Mouse (Mus musculus) small intestine, adult 2 months (tissue): Measurements from ENCODE around the gene Slc12a6. TPM values are rescaled to one million over a fixed set of nuclear protein-coding genes. Genes with fewer than 3 reads are reported as not detected.

Source experiments
- H3K27ac ChIP-seq: fragments of 200-500 bp; 2 replicates; pipeline ENCODE4 v1.5.1; 2012; ENCODE audit warnings: low read depth, low read length, control low read depth, inconsistent platforms; ENCODE audit not compliant: insufficient read depth
- H3K27me3 ChIP-seq: fragments of 200-500 bp; 2 replicates; pipeline ENCODE4 v1.6.1; 2012; ENCODE audit warnings: mild to moderate bottlenecking, moderate library complexity, low read length, inconsistent platforms; ENCODE audit not compliant: control insufficient read depth, insufficient read depth
- H3K36me3 ChIP-seq: fragments of 200-500 bp; 2 replicates; pipeline ENCODE4 v1.6.1; 2012; ENCODE audit warnings: mild to moderate bottlenecking, low read length, control low read depth, inconsistent platforms; ENCODE audit not compliant: control insufficient read depth, insufficient read depth
- H3K4me1 ChIP-seq: fragments of 200-500 bp; 2 replicates; pipeline ENCODE4 v1.6.1; 2012; ENCODE audit warnings: low read length, inconsistent platforms, mixed read lengths; ENCODE audit not compliant: control insufficient read depth, insufficient read depth, insufficient read length
- H3K4me3 ChIP-seq: fragments of 200-500 bp; 2 replicates; pipeline ENCODE4 v1.5.1; 2012; ENCODE audit warnings: low read depth, mild to moderate bottlenecking, control low read depth, inconsistent platforms, low read length, moderate library complexity
- CTCF ChIP-seq: fragments of 200-500 bp; IDR thresholded peaks from 2 replicates; pipeline ENCODE4 v1.5.1; 2012; ENCODE audit warnings: low read depth, mild to moderate bottlenecking, control low read depth, inconsistent platforms, low read length, moderate library complexity, mixed read lengths; ENCODE audit not compliant: insufficient replicate concordance, insufficient read length; ENCODE audit errors: extremely low read depth
- POLR2A ChIP-seq: fragments of 200-500 bp; IDR thresholded peaks from 2 replicates; pipeline ENCODE4 v1.6.1; 2012; ENCODE audit warnings: low read depth, mild to moderate bottlenecking, control low read depth, inconsistent platforms, low read length, moderate library complexity
- WGBS: fragments of 180-500 bp; shearing (Covaris S2); methylation state at CpG from one replicate; pipeline ENCODE4 v1.1.7; 2018; 5-methylcytosine and 5-hydroxymethylcytosine counted together
- polyA plus RNA-seq: library from polyadenylated mRNA; depleted of rRNA; stranded (reverse); fragments of >200 nt; gene quantifications from 2 replicates; pipeline ENCODE4 v1.2.3, GENCODE M21; 2012; rRNA removed

Gene Slc12a6
- 7.6 and 17.6 TPM in 2 replicates for polyA plus RNA-seq

DNA sequence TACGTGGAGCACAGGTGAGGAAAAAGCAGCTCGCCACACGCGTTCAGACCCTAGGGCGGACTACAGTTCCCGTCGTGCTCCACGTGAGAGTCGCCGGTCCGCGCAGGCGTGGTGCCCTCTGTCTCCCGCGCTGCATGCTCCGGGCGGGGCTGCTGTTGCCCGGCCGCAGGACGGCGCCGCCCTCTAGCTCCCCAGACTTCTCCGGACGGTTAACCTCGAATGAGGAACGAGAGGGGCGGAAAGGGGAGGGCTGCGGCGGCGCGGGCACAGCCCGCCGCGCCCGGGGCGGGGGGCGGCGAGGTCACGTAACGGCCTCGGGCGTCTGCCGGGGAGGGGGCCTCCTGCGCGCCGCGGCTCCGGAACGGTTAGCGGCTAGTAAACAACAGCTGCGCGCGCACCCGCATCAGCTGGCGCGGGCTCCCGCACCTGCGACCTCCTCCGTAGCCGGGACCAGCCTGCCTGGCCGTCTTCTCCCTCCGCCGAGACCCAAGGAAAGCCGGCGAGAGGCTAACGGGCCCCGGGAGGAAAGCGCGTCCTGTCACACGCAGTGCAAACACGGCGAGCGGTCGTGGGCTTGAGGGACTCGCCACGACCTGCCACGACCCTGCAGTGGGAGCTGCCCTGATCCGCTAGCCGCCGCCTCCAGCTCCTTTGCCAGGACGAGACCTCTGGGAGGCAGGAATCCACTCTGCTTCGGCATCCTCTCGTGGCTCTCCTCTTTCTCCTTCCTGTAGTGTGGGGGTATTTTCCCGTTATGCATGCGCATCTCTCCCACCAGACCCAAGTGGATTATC, at the start of gene Slc12a6:
Gene Slc12a6 (plus strand): TSS at position 378 of the 794 bp plus-strand sequence.
- Histone ChIP-seq H3K4me1 (peaks cover 4% of the 10 kb centered on the region; the same call in 1 of the 2 replicates), H3K27me3 (no peaks in the 10 kb centered on the region), H3K27ac (peak within 1 kb of the TSS; percentile 80), H3K4me3 (peak within 1 kb of the TSS; percentile 97), H3K36me3 (no peaks in the 10 kb centered on the region)
- under 1% methylated on average over 85 of the region's 85 CpGs for WGBS
- TF ChIP-seq CTCF (no peak), POLR2A (peak; percentile 22; the same call in 1 of the 2 replicates)

DNA sequence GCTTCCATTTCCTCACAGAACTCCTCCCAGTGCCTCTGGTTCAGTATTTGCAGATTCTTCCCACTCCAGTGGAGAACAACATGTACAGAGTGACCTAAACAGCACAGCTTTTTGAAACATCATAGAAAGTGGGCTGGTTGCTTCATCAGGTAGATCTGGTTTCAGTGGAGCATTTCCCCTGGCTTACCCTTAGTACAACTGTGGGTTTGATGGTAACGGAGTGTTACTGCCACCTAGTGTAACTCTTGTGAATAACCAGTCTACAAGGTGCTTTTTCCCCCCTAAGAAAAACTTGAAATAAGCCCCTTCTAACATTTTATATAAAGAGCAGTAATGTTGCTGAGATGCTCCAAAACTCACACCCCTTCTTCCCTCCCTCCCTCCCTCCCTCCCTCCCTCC, 49.6 kb upstream of the Slc12a6 start:
- Histone ChIP-seq H3K4me1 (no peaks in the 10 kb centered on the region), H3K4me3 (no peak overlapping the region), H3K27me3 (no peaks in the 10 kb centered on the region), H3K27ac (no peak overlapping the region), H3K36me3 (no peaks in the 10 kb centered on the region)
- 15% methylated on average over 1 of the region's 1 CpGs for WGBS
- TF ChIP-seq POLR2A (no peak), CTCF (no peak)

DNA sequence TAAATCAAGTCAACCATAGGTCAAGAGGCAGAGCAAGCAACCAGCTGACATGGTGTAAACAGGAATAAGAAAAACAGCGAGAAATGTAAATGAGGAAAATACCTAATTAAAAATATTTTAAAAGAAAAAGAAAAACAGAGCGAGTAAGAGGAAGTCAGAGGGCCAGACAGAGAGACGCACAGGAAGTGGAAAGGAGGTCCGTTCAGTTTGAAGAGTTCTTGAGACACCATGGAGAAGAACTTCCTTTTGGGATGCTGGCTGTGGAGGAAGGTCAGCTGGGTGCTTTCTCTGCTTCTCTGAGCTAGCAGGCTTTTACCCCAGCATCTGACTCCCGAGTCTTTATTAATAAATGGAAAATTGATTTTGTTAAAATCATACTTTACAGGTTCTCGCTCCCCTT, 48.0 kb upstream of the Slc12a6 start:
- Histone ChIP-seq H3K4me3 (no peak overlapping the region), H3K36me3 (no peaks in the 10 kb centered on the region), H3K27ac (no peak overlapping the region), H3K27me3 (no peaks in the 10 kb centered on the region), H3K4me1 (no peaks in the 10 kb centered on the region)
- TF ChIP-seq POLR2A (no peak), CTCF (no peak)
- 71% methylated on average over 6 of the region's 6 CpGs for WGBS

- H3K27ac ChIP-seq, result no peak overlapping the region
- TF ChIP-seq CTCF, result no peak
- TF ChIP-seq POLR2A, result no peak
- 51% methylated on average over 5 of the region's 5 CpGs for WGBS
- H3K36me3 ChIP-seq, result no peaks in the 10 kb centered on the region
- H3K27me3 ChIP-seq, result no peaks in the 10 kb centered on the region
- no peak overlapping the region for H3K4me3 ChIP-seq
- H3K4me1 ChIP-seq, result no peaks in the 10 kb centered on the region
These were observed 44.7 kb upstream of the Slc12a6 start for GRCm38 (mm10) chr2:112220880-112221279.

GRCm38 (mm10) chr2:112222607-112223006, 43.0 kb upstream of the Slc12a6 start:
- WGBS, result 72% methylated on average over 5 of the region's 5 CpGs
- TF ChIP-seq CTCF (no peak), POLR2A (no peak)
- Histone ChIP-seq H3K4me1 (no peaks in the 10 kb centered on the region), H3K27ac (no peak overlapping the region), H3K4me3 (no peak overlapping the region), H3K27me3 (no peaks in the 10 kb centered on the region), H3K36me3 (no peaks in the 10 kb centered on the region)

GRCm38 (mm10) chr2:112224356-112224755, 41.3 kb upstream of the Slc12a6 start:
- 64% methylated on average over 4 of the region's 4 CpGs for WGBS
- no peaks in the 10 kb centered on the region for H3K27me3 ChIP-seq
- no peak overlapping the region for H3K4me3 ChIP-seq
- no peak overlapping the region for H3K27ac ChIP-seq
- H3K4me1 ChIP-seq, result no peaks in the 10 kb centered on the region
- TF ChIP-seq CTCF (no peak), POLR2A (no peak)
- no peaks in the 10 kb centered on the region for H3K36me3 ChIP-seq

- no peak for TF ChIP-seq POLR2A
- TF ChIP-seq CTCF, result no peak
- no peak overlapping the region for H3K27ac ChIP-seq
- H3K36me3 ChIP-seq, result no peaks in the 10 kb centered on the region
- H3K4me1 ChIP-seq, result no peaks in the 10 kb centered on the region
- no peak overlapping the region for H3K4me3 ChIP-seq
- H3K27me3 ChIP-seq, result no peaks in the 10 kb centered on the region
- 65% methylated on average over 1 of the region's 1 CpGs for WGBS
These were observed 33.0 kb upstream of the Slc12a6 start for GRCm38 (mm10) chr2:112232623-112233022.

DNA sequence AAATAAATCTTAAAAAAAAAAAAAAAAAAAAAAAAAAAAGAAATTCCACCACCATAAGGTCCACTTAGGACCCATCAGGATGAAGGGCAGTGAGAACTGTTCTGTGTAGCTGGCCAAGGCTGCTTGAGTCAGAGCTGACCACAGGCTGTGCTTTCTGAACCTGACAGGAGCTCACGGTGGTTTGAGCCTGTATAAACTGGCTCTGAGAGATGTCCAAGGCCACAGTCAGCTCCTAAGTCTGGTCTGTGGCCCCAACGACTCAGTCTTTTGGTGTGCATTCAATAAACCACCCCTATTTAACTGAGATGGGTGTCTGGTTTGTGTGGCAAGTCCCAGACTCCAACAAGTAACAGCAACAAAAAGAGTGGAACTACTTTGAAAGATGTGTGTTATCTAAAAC, 29.0 kb upstream of the Slc12a6 start:
- Histone ChIP-seq H3K4me1 (peaks cover 6% of the 10 kb centered on the region), H3K4me3 (no peak overlapping the region), H3K27ac (no peak overlapping the region), H3K27me3 (no peaks in the 10 kb centered on the region), H3K36me3 (no peaks in the 10 kb centered on the region)
- WGBS, result 68% methylated on average over 2 of the region's 2 CpGs
- TF ChIP-seq POLR2A (no peak), CTCF (no peak)
